Mouse (Mus musculus) forebrain, embryonic 16.5 days (tissue): ENCODE results near the gene Hinfp. TPM values are rescaled to one million over a fixed set of nuclear protein-coding genes. Genes with fewer than 3 reads are reported as not detected.
A peak's percentile ranks its signal among the peaks of the same experiment; 100 is the strongest.

Experiments used
- ATAC-seq: fragments of 200-750 bp; cut with Nextera tagmentation; 2 replicates; pipeline ENCODE4 v1.8.0; 2017; ENCODE audit warnings: mild to moderate bottlenecking, moderate library complexity
- H3K27ac ChIP-seq: fragments of 300-500 bp; sonication (generic); 2 replicates; pipeline ENCODE4 v1.5.1; 2014; ENCODE audit warnings: low read length, control low read depth
- H3K27me3 ChIP-seq: fragments of 300-500 bp; sonication (generic); replicated peaks from 2 replicates; pipeline ENCODE4 v1.6.1; 2014; ENCODE audit warnings: low read length; ENCODE audit not compliant: control insufficient read depth, insufficient read depth
- H3K36me3 ChIP-seq: fragments of 300-500 bp; sonication (generic); 2 replicates; pipeline ENCODE4 v1.6.1; 2014; ENCODE audit not compliant: control insufficient read depth, insufficient read depth
- H3K4me1 ChIP-seq: fragments of 300-500 bp; sonication (generic); replicated peaks from 2 replicates; pipeline ENCODE4 v1.6.1; 2014; ENCODE audit warnings: low read length; ENCODE audit not compliant: control insufficient read depth, insufficient read depth
- H3K4me2 ChIP-seq: fragments of 300-500 bp; sonication (generic); 2 replicates; pipeline ENCODE4 v1.6.1; 2014; ENCODE audit warnings: mild to moderate bottlenecking, low read length, control low read depth
- H3K4me3 ChIP-seq: fragments of 300-500 bp; sonication (generic); replicated peaks from 2 replicates; pipeline ENCODE4 v1.5.1; 2014; ENCODE audit warnings: mild to moderate bottlenecking, low read length, control low read depth
- H3K9ac ChIP-seq: fragments of 300-500 bp; sonication (generic); replicated peaks from 2 replicates; pipeline ENCODE4 v1.6.1; 2014; ENCODE audit warnings: low read depth, low read length, control low read depth
- H3K9me3 ChIP-seq: fragments of 300-500 bp; sonication (generic); 2 replicates; pipeline ENCODE4 v1.6.1; 2016; ENCODE audit warnings: low read length; ENCODE audit not compliant: control insufficient read depth
- WGBS: fragments of 180-500 bp; shearing (Covaris S2); extraction: QIAGEN DNeasy Blood & Tissue Kit; methylation state at CpG from one replicate; pipeline ENCODE4 v1.1.7; 2014; 5-methylcytosine and 5-hydroxymethylcytosine counted together
- polyA plus RNA-seq: library from polyadenylated mRNA; unstranded; fragments of >200 nt; fragmentation: Nextera tagmentation; extraction: Ambion mirVana; gene quantifications from 2 replicates; pipeline ENCODE4 v1.2.1, GENCODE M21; 2015

Gene Hinfp
- polyA plus RNA-seq: 34.1 and 35.6 TPM in 2 replicates

GRCm38 (mm10) chr9:44305466-44306079, at the start of gene Hinfp:
Gene Hinfp, minus strand, starts transcription at chr9:44305671.
- Histone ChIP-seq H3K27me3 (no peaks in the 10 kb centered on the region), H3K4me1 (peaks cover 13% of the 10 kb centered on the region), H3K9ac (peak within 1 kb of the TSS; percentile 84), H3K4me2 (peak within 1 kb of the TSS; percentile 86), H3K9me3 (no peaks in the 10 kb centered on the region), H3K27ac (peak within 1 kb of the TSS; percentile 60), H3K36me3 (peaks cover 6% of the 10 kb centered on the region), H3K4me3 (peak within 1 kb of the TSS; percentile 94)
- ATAC-seq: peak; percentile 99
- under 1% methylated on average over 54 of the region's 54 CpGs for WGBS

DNA sequence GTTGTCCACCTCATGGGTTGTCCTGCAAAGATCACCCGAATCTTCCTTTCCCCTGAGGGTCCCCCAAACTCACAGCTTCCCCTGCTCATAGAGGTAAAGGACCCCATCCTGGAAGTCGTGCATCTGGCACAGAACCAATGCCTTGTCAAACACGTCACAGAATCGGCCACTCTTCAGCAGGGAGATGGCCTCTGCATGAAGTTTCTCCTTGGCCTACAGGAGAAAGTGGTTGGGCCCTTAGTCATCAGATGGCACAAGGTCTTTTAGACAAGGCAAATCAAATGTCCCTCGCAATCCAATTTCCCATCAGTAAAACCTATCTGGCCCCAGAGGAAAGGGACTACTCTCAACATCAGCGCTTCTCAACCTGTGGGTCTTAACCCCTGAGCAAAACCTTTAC, 47.7 kb upstream of the Hinfp start:
- Histone ChIP-seq H3K27me3 (no peaks in the 10 kb centered on the region), H3K27ac (no peak overlapping the region), H3K4me2 (no peak overlapping the region), H3K9ac (no peak overlapping the region), H3K36me3 (peaks cover 65% of the 10 kb centered on the region), H3K4me1 (no peaks in the 10 kb centered on the region), H3K9me3 (no peaks in the 10 kb centered on the region), H3K4me3 (no peak overlapping the region)
- 96% methylated on average over 6 of the region's 6 CpGs for WGBS
- ATAC-seq: no peak

DNA sequence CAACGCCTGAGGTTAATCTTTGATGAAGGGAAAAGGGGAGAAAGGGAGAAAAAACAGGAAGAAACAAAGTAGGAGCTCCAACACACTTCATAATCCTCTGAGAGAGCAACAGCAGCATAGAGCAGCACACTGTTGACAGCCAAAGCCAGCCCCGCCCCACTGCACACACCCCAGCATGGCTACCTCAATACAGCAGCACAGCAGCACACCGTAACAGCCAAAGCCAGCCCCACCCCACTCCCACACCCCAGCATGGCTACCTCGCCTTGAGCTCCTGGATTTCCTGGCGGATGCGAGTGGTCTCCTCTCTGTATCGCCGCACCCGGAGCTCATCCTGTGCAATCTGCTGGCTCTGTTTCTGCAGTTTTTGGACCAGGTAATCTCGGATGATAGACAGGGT, 46.9 kb upstream of the Hinfp start:
- ATAC-seq: no peak
- H3K4me2 ChIP-seq: no peak overlapping the region
- H3K36me3 ChIP-seq: peaks cover 71% of the 10 kb centered on the region
- no peaks in the 10 kb centered on the region for H3K27me3 ChIP-seq
- H3K4me3 ChIP-seq: no peak overlapping the region
- whole genome bisulfite sequencing: 91% methylated on average over 10 of the region's 10 CpGs
- no peak overlapping the region for H3K27ac ChIP-seq
- H3K4me1 ChIP-seq: no peaks in the 10 kb centered on the region
- no peaks in the 10 kb centered on the region for H3K9me3 ChIP-seq
- H3K9ac ChIP-seq: no peak overlapping the region

DNA sequence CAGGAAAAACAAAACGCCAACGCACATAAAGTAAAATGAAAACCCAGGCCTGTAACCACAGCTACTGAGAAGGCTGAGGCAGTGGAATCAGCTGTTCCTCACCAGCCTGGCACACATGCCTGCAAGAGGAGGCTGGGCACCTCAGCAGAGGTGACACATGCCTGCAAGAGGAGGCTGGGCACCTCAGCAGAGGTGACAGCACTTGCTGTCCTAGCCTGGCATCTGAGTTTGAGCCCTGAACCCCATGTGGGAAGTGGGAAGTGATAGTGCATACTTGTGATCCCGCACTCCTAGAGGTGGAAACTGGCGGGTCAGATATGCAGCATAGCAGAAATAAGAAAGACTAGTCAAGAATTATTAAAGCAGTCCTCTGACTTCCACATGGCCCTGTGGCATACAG, 45.9 kb upstream of the Hinfp start:
- no peaks in the 10 kb centered on the region for H3K4me1 ChIP-seq
- H3K36me3 ChIP-seq: peaks cover 77% of the 10 kb centered on the region
- H3K27ac ChIP-seq: no peak overlapping the region
- WGBS: 91% methylated on average over 4 of the region's 4 CpGs
- H3K9me3 ChIP-seq: no peaks in the 10 kb centered on the region
- H3K4me2 ChIP-seq: no peak overlapping the region
- no peak overlapping the region for H3K4me3 ChIP-seq
- no peak for ATAC-seq
- no peaks in the 10 kb centered on the region for H3K27me3 ChIP-seq
- no peak overlapping the region for H3K9ac ChIP-seq

DNA sequence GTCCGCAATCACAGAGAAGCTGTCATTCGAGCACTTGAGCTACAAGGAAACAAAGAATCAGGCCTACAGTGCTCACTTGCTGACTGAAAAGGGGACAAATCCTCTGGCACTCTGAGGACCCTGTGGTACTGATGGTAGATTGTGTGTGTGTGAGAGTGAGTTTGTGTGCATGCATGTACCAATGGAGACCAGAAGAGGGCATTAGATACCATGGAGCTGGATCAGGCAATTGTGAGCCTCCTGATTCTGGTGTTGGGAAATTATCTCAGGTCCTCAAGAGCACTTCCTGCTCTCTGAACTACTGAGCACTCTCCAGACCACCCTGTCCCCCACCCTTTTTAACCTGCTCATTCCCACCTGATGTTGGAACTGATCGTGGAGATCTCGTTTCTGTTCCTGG, 43.1 kb upstream of the Hinfp start:
- H3K27ac ChIP-seq: no peak overlapping the region
- no peak for ATAC-seq

DNA sequence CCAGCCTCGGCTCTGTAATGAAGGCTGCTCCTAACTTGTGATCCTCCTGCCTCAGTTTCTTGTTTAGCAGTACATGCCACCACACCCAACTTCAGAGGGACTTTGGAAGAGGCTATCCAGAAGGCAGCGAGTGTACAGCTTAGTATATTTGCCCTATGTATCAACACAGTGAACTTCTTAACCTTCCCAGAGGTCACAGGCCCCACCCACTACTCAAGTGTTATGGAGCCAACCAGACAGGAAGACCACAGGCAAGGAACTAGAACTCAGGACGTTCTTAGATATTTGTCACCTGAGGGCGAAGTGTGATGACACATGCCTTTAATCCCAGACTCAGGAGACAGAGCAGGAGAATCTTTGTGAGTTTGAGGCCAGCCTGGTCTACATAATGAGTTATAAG, 42.1 kb upstream of the Hinfp start:
- H3K4me3 ChIP-seq: no peak overlapping the region
- H3K4me1 ChIP-seq: peaks cover 10% of the 10 kb centered on the region
- WGBS: 92% methylated on average over 4 of the region's 4 CpGs
- H3K9ac ChIP-seq: no peak overlapping the region
- no peak overlapping the region for H3K27ac ChIP-seq
- H3K4me2 ChIP-seq: no peak overlapping the region
- H3K36me3 ChIP-seq: peaks cover 48% of the 10 kb centered on the region
- no peaks in the 10 kb centered on the region for H3K9me3 ChIP-seq
- ATAC-seq: no peak
- no peaks in the 10 kb centered on the region for H3K27me3 ChIP-seq

More for the DNA sequence above, 43.1 kb upstream of the Hinfp start:
- Histone ChIP-seq H3K9me3 (no peaks in the 10 kb centered on the region), H3K9ac (no peak overlapping the region), H3K4me2 (no peak overlapping the region), H3K36me3 (peaks cover 56% of the 10 kb centered on the region), H3K4me3 (no peak overlapping the region), H3K27me3 (no peaks in the 10 kb centered on the region), H3K4me1 (0 out of 2 replicates have a peak, but pooled peaks cover 3% of the 10 kb centered on the region)
- 94% methylated on average over 4 of the region's 4 CpGs for WGBS

GRCm38 (mm10) chr9:44347166-44347565, 41.7 kb upstream of the Hinfp start:
- no peak overlapping the region for H3K4me2 ChIP-seq
- H3K9me3 ChIP-seq: no peaks in the 10 kb centered on the region
- no peaks in the 10 kb centered on the region for H3K27me3 ChIP-seq
- H3K9ac ChIP-seq: no peak overlapping the region
- peaks cover 43% of the 10 kb centered on the region for H3K36me3 ChIP-seq
- no peak overlapping the region for H3K27ac ChIP-seq
- H3K4me3 ChIP-seq: no peak overlapping the region
- H3K4me1 ChIP-seq: peaks cover 10% of the 10 kb centered on the region
- ATAC-seq: no peak
- 92% methylated on average over 9 of the region's 9 CpGs for WGBS

- Histone ChIP-seq H3K27ac (no peak overlapping the region), H3K9me3 (no peaks in the 10 kb centered on the region), H3K4me2 (no peak overlapping the region), H3K36me3 (peaks cover 33% of the 10 kb centered on the region), H3K9ac (no peak overlapping the region), H3K4me1 (peaks cover 10% of the 10 kb centered on the region), H3K27me3 (no peaks in the 10 kb centered on the region), H3K4me3 (no peak overlapping the region)
- ATAC-seq: no peak
- WGBS: 91% methylated on average over 6 of the region's 6 CpGs
These were observed 40.3 kb upstream of the Hinfp start for GRCm38 (mm10) chr9:44345570-44346433.

GRCm38 (mm10) chr9:44343781-44344421, 38.4 kb upstream of the Hinfp start, which contains the start of gene Hmbs:
Gene Hmbs, minus strand, starts transcription at chr9:44344228.
- Histone ChIP-seq H3K27ac (peak within 1 kb of the TSS; percentile 96), H3K4me1 (peaks cover 10% of the 10 kb centered on the region), H3K27me3 (no peaks in the 10 kb centered on the region), H3K4me3 (peak within 1 kb of the TSS; percentile 92), H3K9ac (peak within 1 kb of the TSS; percentile 85), H3K36me3 (peaks cover 21% of the 10 kb centered on the region), H3K9me3 (no peaks in the 10 kb centered on the region), H3K4me2 (peak within 1 kb of the TSS; percentile 71)
- WGBS: under 1% methylated on average over 39 of the region's 39 CpGs
- ATAC-seq: peak; percentile 97
